Mouse (Mus musculus) layer of hippocampus, postnatal 14 days (tissue): ENCODE data around the gene Lrrc23. TPM values are rescaled to one million over a fixed set of nuclear protein-coding genes. Genes with fewer than 3 reads are reported as not detected.

Source experiments
- DNase-seq, 2 experiments: peaks; one replicate each; pipeline ENCODE4 v3.0.0; 2021 to 2022; ENCODE audit warnings: low spot score in 2 of 2, mixed read lengths in 1 of 2
- total RNA-seq, 2 experiments: library from RNA; stranded (reverse); gene quantifications; 2 replicates each; pipeline ENCODE4 v1.2.3; 2021

Lrrc23 gene
- total RNA-seq, 2 experiments from 2014 or later = 1.6 to 3.4 TPM

- DNase-seq = no peak
Observed at GRCm38 (mm10) chr6:124743647-124744046, 35.9 kb downstream of the Lrrc23 start.

DNA sequence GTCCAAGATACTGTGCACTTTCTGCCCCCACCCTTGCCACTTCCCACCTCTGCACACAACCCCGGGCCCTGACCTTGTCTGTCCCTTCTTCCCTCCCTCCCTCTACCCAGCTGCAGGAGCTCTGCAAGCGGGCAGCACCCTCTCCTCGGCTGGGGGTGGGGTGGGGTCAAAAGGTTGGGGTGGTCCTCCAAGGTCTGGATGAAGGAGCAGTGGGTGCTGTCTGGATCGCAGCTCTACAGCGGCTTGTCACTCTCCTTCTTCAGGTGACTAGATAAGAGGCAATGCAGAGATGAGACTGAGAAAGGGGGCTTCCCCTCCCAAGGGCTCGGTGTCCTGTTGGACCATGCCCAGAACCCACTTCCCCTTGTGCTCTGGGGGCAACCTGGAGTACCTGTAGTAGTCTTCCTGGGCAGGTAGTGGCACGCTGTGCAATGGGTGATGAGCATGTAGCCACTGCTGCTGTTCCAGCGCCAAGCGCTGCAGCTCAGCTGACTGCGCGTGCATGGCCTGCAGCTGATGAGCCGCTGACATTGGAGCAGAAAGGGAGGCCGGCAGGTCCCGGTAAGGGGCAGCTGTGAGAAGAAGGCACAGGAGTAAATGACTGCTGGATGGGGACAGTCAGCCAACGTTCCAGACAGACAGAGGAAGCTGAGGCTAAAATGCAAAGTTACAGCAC lies 36.5 kb downstream of the Lrrc23 start:
- DNase-seq = no peak

GRCm38 (mm10) chr6:124741842-124742241 lies 37.7 kb downstream of the Lrrc23 start:
- no peak for DNase-seq

DNA sequence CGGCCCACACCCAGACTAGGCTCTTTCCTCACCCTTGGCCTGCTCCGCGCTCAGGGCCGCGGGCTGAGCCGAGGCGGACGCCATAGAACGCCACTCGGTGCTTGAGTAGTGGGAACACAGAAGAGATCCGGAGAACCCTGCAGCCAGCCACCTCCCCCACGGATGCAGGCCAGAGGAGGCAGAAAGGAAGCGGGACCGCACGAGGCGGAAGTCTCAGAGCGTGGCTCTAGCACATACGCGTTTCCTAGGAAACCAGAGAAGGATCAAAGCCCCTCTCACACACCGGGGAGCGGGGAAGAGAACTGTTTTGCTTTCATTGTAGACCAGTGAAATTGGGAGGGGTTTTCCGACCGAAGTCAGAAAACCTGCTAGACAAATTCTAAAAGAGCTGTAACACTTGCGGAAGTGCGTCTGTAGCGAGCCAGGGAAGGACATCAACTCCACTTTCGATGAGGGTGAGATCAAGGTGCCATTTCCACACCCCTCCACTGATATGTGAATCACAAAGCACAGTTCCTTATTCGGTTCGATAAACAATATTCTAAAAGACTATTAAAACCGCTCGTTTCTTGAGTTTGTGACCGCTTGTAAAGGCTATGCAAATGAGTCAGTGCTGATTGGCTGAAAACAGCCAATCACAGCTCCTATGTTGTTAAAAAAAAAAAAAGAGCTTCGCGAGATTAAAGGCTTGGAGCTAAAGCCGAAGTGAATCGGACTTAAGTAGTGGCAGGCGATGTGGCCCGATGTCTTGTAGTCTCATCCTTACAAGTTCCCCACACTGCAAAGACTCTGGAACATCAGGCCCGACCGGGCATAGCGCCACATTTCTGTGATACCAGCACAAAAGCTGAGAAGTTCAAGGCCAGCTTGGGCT lies 38.4 kb downstream of the Lrrc23 start, which contains the start of gene Grcc10:
Gene Grcc10 (minus strand): TSS at position 487 of the 874 bp plus-strand sequence.
- DNase-seq = peak; percentile 92 to 93

GRCm38 (mm10) chr6:124740211-124740887 lies 39.2 kb downstream of the Lrrc23 start:
- peak in 1 of 2 experiments; percentile 68 for DNase-seq

- no peak for DNase-seq
Observed at GRCm38 (mm10) chr6:124739231-124739796, 40.2 kb downstream of the Lrrc23 start.

DNA sequence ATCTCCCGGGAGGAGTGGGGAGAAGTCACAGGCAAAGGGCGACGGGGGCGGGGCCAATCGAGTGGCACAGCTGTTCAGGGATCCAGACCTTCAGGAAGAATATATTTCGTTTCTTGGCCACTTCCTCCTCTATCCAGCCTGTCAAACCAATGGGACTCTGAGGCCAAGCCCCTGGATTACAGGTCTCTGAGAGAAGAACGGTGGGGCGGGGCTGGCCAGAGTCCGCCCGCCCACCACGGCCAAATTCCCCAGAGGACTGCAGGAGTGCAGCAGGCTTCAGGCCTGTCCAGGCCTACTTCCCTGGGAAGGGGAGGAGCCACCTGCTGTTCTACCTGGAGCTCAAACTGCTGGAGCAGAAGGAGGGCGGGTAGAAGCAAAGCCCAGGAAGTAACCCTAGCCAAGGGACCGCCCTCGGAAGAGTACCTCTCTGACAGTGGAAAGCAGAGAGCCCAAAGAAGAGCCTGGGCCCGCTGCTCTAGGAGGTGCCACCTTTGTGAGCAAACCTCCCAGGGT lies 41.0 kb downstream of the Lrrc23 start, which contains the start of gene Ptpn6:
Gene Ptpn6 (minus strand): TSS at position 204 of the 513 bp plus-strand sequence.
- no peak for DNase-seq

DNA sequence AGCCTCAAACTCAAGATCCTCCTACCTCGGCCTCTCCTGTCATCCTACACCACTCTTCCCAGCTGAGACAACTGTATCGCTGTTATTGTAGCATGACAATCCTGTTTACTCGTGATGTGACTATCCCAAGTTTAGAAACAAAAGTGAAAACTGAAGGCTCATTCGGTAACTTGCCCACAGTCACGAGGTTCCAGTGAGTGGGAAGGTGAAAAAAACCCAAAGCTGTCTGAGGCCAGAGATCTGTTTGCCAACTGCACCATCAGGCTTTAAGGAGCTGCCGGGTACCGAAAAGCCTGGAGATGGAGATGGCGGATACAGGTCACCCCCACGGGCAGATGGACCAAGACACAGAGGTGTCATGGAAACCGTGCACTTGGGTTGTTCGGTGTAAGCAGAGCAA lies 42.5 kb downstream of the Lrrc23 start:
- DNase-seq = no peak

- no peak for DNase-seq
Observed at GRCm38 (mm10) chr6:124734417-124734816, 45.1 kb downstream of the Lrrc23 start.

DNA sequence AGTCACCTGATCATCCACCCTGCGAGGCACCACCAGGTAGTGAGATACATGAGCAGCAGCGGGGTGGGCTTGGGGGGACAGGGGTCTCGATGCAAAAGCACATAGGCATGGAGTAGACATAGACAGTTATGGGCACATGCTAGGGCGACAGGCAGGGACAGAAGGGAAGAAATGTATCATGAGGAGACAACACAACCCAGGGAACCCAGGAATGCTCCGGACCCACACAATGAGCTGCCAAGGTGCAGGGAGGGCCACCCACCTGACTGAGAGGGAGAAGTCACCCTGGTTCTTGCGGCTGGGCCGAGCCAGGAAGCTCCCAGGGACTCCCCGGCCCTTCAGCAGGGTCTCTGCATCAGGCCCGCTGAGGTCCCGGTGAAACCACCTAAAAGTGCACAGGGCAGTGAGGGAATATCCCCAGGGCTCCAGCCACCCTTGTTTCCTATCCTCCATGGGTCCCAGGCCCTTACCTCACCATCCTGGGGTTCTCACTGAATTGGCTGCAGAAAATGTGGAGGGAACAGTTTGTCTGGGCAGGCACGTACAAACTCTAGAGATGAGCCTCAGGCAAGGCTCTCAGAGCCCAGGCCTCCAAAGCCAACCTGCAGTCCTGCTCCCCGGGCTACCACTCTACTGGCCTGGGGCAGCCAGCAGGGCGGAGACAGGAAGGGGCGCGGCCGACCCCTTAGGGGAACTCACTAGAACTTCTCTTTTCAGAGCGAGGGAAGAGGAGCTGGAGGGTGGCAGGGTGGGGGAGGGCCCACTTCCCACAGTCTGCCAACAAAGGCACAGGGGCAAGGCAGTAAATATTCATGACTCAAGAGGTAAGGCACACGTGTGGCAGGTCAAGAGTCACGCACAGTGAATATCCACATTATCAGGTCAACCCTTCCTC lies 46.8 kb downstream of the Lrrc23 start:
- no peak for DNase-seq

GRCm38 (mm10) chr6:124731038-124731437 lies 48.5 kb downstream of the Lrrc23 start:
- DNase-seq = no peak

- DNase-seq = no peak
Observed at GRCm38 (mm10) chr6:124729850-124730705, 49.4 kb downstream of the Lrrc23 start.

DNA sequence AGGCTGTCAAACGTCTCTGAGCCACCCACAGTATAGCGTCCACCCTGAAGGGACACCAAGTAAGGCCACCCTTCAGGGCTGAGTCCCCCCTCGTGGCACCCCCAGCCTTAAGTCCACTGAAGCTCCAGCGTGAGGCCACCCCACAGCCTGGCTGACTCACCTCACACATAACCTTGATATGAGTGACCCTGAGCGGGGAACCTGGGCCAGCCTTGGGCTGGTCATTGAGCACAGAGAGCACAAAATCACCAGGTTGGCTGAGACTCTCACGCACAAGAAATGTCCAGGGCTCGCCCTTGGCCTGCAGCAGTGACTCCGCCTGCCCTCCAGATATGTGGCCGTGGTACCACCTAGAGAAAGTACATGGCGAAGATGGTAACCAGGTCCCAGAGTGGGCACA lies 50.9 kb downstream of the Lrrc23 start:
- no peak for DNase-seq

GRCm38 (mm10) chr6:124724472-124724871 lies 55.1 kb downstream of the Lrrc23 start:
- DNase-seq = no peak

DNA sequence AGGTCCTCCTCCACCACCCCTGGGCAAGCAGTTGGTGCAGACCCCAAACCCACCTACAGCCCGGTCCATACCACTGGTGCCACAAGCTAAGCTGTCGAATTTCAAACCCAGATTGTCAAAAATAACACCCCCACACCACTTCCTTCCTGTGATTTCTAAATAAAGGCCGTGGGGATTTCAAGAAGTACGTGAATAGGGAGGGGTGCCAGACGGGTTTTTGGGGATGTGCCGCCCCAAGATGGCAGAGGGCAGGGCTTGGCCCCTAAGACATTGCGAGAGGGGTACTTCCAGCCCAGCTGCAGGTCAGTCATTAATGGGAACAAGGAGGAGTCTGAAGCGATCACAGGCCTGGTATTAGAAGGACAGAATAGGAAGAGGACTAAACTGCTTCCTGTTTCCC lies 56.0 kb downstream of the Lrrc23 start:
- no peak for DNase-seq

GRCm38 (mm10) chr6:124722876-124723473 lies 56.6 kb downstream of the Lrrc23 start:
- no peak for DNase-seq

GRCm38 (mm10) chr6:124720904-124721303 lies 58.6 kb downstream of the Lrrc23 start:
- no peak for DNase-seq
